Mouse (Mus musculus) embryonic facial prominence, embryonic 14.5 days (tissue): ENCODE results near the gene Hnf4a. TPM values are rescaled to one million over a fixed set of nuclear protein-coding genes. Genes with fewer than 3 reads are reported as not detected.
"Not testable (repeated sequence)": the region's sequence is repeated elsewhere in the genome, so short reads cannot be mapped to it uniquely, and the experiment has no call there.

ENCODE experiments used
- ATAC-seq: fragments of 200-750 bp; cut with Nextera tagmentation; 2 replicates; pipeline ENCODE4 v1.8.0; 2017; ENCODE audit warnings: low read depth, moderate number of reproducible peaks, moderate TSS enrichment
- DNase-seq: peaks from one replicate; pipeline ENCODE4 v3.0.0-alpha.2; 2015; ENCODE audit warnings: low spot score
- H3K27ac ChIP-seq: fragments of 300-500 bp; sonication (generic); replicated peaks from 2 replicates; pipeline ENCODE4 v1.5.1; 2014; ENCODE audit warnings: low read depth, mild to moderate bottlenecking, low read length, moderate library complexity
- H3K27me3 ChIP-seq: fragments of 300-500 bp; sonication (generic); replicated peaks from 2 replicates; pipeline ENCODE4 v1.6.1; 2014; ENCODE audit warnings: low read length; ENCODE audit not compliant: control insufficient read depth, insufficient read depth
- H3K36me3 ChIP-seq: fragments of 300-500 bp; sonication (generic); 2 replicates; pipeline ENCODE4 v1.6.1; 2014; ENCODE audit warnings: low read length, mixed read lengths; ENCODE audit not compliant: control insufficient read depth, insufficient read depth
- H3K4me1 ChIP-seq: fragments of 300-500 bp; sonication (generic); 2 replicates; pipeline ENCODE4 v1.6.1; 2014; ENCODE audit warnings: antibody characterized with exemption, low read length; ENCODE audit not compliant: control insufficient read depth, insufficient read depth
- H3K4me2 ChIP-seq: fragments of 300-500 bp; sonication (generic); 2 replicates; pipeline ENCODE4 v1.6.1; 2014; ENCODE audit warnings: low read depth, mild to moderate bottlenecking, low read length, moderate library complexity, mixed read lengths
- H3K4me3 ChIP-seq: fragments of 300-500 bp; sonication (generic); 2 replicates; pipeline ENCODE4 v1.5.1; 2014; ENCODE audit warnings: low read depth, mild to moderate bottlenecking, low read length
- H3K9ac ChIP-seq: fragments of 300-500 bp; sonication (generic); 2 replicates; pipeline ENCODE4 v1.6.1; 2014; ENCODE audit warnings: low read depth, mild to moderate bottlenecking, low read length, moderate library complexity, mixed read lengths
- H3K9me3 ChIP-seq: fragments of 300-500 bp; sonication (generic); 2 replicates; pipeline ENCODE4 v1.6.1; 2016; ENCODE audit warnings: low read length; ENCODE audit not compliant: control insufficient read depth
- WGBS: fragments of 180-500 bp; shearing (Covaris S2); extraction: QIAGEN DNeasy Blood & Tissue Kit; methylation state at CpG from one replicate; pipeline ENCODE4 v1.1.7; 2014; 5-methylcytosine and 5-hydroxymethylcytosine counted together
- polyA plus RNA-seq: library from polyadenylated mRNA; unstranded; fragments of >200 nt; fragmentation: Nextera tagmentation; extraction: Ambion mirVana; gene quantifications from 2 replicates; pipeline ENCODE4 v1.2.1, GENCODE M21; 2014

Hnf4a gene
- polyA plus RNA-seq, 1 experiment from 2014 or later, result not detected

DNA sequence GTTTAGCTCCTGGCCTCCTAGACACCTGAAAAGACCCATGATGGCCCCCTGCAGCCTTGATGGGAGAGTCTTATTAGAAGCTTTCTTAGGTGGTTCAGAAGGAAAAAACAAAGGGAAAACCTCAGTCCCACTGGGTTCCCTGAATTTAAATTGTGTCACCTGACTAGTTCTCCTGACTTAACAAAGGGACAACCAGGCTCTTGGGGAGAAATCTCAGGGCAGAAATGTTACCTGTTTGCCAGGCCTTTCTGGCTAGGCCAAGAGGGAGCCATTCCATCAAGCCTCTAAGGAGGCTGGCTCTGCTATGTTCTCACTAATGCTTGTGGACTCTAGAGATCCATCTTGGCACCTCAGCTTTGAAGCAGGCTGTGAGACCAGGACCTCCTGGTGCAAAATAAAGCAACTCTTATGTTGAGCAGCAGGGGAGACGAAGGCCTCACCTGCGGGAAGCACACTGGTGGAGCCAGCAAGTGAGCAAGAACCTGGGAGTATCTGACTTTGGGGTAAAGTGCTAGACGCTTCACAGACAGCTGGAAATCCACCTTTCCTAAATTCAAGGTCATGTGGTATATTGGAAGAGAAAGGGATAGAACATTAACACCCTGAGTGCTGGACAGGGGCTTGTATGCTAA, 110.7 kb downstream of the Hnf4a start:
- H3K9ac ChIP-seq, result no peak overlapping the region
- no peaks in the 10 kb centered on the region for H3K27me3 ChIP-seq
- no peaks in the 10 kb centered on the region for H3K4me1 ChIP-seq
- peaks cover 92% of the 10 kb centered on the region for H3K36me3 ChIP-seq
- no peaks in the 10 kb centered on the region for H3K9me3 ChIP-seq
- 76% methylated on average over 3 of the region's 3 CpGs for WGBS
- H3K27ac ChIP-seq, result no peak overlapping the region
- ATAC-seq (no peak), DNase-seq (no peak)
- no peak overlapping the region for H3K4me2 ChIP-seq
- no peak overlapping the region for H3K4me3 ChIP-seq

DNA sequence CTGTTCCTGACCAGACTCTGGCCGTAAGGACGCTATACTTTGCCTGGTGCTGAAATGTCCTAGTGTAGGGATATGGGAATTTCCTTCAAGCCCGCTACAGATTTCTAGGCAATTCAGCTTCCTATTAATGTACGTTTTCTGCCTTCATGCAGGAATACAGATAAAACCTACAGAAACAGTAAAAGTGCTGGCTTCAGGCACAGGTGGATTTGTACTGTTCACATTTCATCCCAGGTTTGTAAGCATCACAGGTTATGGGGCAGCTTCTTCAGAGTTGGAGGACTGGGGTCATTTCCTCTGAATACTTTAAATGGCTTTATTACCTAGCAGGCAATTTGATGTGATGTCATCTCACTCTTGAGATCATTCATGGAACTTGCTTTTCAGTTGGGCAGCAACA, 111.3 kb downstream of the Hnf4a start:
- DNase-seq, result no peak
- WGBS, result 90% methylated on average over 4 of the region's 4 CpGs
- Histone ChIP-seq H3K4me1 (no peaks in the 10 kb centered on the region), H3K27ac (no peak overlapping the region), H3K4me3 (no peak overlapping the region), H3K9ac (no peak overlapping the region), H3K9me3 (no peaks in the 10 kb centered on the region), H3K36me3 (peaks cover 91% of the 10 kb centered on the region), H3K27me3 (no peaks in the 10 kb centered on the region), H3K4me2 (no peak overlapping the region)
- no peak for ATAC-seq

DNA sequence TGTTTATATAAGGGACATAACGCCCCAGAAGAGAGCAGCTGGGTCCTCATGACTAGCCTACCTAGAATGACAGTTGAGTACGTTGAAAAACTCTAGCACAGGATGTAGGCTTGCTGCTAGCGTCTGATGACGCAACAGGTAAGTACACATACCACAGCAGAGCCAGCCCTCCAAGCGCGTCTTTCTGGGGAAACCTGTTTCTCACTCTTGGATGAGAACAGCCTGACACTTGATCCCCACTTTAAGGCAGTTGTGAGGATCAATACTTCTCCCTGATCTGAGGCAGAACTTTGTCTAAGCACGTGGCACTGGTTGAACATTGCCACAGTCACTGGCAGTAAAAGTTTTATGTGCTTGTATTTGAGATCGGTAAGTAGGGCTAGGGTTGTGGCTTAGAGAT, 113.8 kb downstream of the Hnf4a start:
- Histone ChIP-seq H3K4me1 (no peaks in the 10 kb centered on the region), H3K27me3 (no peaks in the 10 kb centered on the region), H3K4me2 (no peak overlapping the region), H3K9me3 (no peaks in the 10 kb centered on the region), H3K9ac (no peak overlapping the region), H3K36me3 (peaks cover 87% of the 10 kb centered on the region), H3K27ac (no peak overlapping the region), H3K4me3 (no peak overlapping the region)
- 78% methylated on average over 8 of the region's 8 CpGs for WGBS
- peak; percentile 56; the same call in 1 of the 2 replicates for ATAC-seq
- DNase-seq, result peak; percentile 53

DNA sequence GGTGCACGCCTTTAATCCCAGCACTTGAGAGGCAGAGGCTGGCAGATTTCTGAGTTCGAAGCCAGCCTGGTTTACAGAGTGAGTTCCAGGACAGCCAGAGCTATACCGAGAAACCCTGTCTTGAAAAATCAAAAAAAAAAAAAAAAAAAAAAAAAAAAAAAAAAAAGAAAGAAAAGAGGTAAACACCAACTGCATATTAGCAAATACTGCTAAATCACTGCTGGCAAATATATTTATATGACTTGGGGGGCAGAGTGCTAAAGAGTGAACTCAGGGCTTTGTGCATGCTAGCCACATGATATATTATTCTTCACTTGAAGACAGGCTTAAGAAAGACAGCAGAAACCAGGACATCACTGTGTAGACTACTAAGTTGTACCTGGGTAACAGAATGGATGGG, 114.8 kb downstream of the Hnf4a start:
- H3K27ac ChIP-seq, DNase-seq, H3K27me3 ChIP-seq, ATAC-seq, H3K4me2 ChIP-seq, H3K4me1 ChIP-seq, H3K4me3 ChIP-seq, H3K9ac ChIP-seq, H3K9me3 ChIP-seq: not testable (repeated sequence)
- WGBS, result 91% methylated on average over 3 of the region's 3 CpGs
- peaks cover 87% of the 10 kb centered on the region for H3K36me3 ChIP-seq

Other genes with a start within 250 kb of the Hnf4a start
- gene Jph2, start 108.8 kb upstream of the Hnf4a start, polyA plus RNA-seq, result 3.5 and 4.1 TPM in 2 replicates
- gene Oser1, start 82.1 kb upstream of the Hnf4a start, polyA plus RNA-seq, result 79.0 and 82.1 TPM in 2 replicates
- 6.2 and 6.9 TPM in 2 replicates for gene Gdap1l1, start 68.3 kb upstream of the Hnf4a start, polyA plus RNA-seq
- gene Fitm2, start 34.2 kb upstream of the Hnf4a start, polyA plus RNA-seq, result 11.3 and 12.6 TPM in 2 replicates
- gene R3hdml, start 14.5 kb upstream of the Hnf4a start, polyA plus RNA-seq, result 0.15 and 0.25 TPM in 2 replicates
- gene Ttpal, start 95.5 kb downstream of the Hnf4a start, polyA plus RNA-seq, result 40.6 and 46.2 TPM in 2 replicates
- gene Serinc3, start 138.3 kb downstream of the Hnf4a start, polyA plus RNA-seq, result 43.0 and 53.0 TPM in 2 replicates
- gene Pkig, start 151.6 kb downstream of the Hnf4a start, polyA plus RNA-seq, result 153 and 165 TPM in 2 replicates
- gene Ada, start 243.4 kb downstream of the Hnf4a start, polyA plus RNA-seq, result 7.2 and 10.4 TPM in 2 replicates